Mouse (Mus musculus): ENCODE data around the gene Letmd1.

DNA sequence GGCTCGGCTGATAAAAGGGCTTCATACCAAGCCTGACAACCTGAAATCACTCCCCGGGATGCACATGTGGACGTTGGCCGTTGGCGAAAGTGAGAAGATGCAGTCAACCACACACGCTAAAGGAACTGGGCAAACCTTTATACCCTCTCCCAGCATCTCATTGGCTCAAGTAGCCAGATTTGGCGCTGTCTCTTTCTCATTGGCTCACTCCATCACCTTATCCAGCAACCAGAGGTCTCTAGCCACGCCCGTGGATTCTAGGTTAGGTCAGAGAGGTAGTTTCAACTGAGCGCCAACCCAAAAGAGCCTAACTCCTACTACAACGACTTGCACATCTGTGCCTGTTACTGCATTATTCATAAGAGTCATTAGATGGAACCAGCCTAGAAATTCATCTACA is 16.3 kb upstream of the Letmd1 start:
- TF ChIP-seq POLR2A (IDR thresholded peaks at IDR 0.05; ENCODE audit: low read depth, low read length), result no peak
- TF ChIP-seq CTCF (IDR thresholded peaks at IDR 0.05; ENCODE audit: extremely low read depth, insufficient read depth, insufficient read length, insufficient replicate concordance), result no peak
